Mouse (Mus musculus): ENCODE measurements at regions not wholly inside any gene's neighbourhood (a gene's known extent, or its start where the extent isn't known, plus 50 kb on each side); places are given as distances from the start of the nearest gene placed in this dataset.

- TF ChIP-seq POLR2A (IDR thresholded peaks at IDR 0.05; ENCODE audit: low read depth, low read length) (no peak), CTCF (IDR thresholded peaks at IDR 0.05; ENCODE audit: extremely low read depth, insufficient read length, insufficient replicate concordance, low read depth, low read length) (no peak)
These were observed 53.0 kb upstream of the Eed start for GRCm38 (mm10) chr7:90033640-90034312.

Measured in small intestine, adult 2 months (tissue).